Mouse (Mus musculus) midbrain, postnatal 0 days (tissue): ENCODE measurements around the gene Dock10. TPM values are rescaled to one million over a fixed set of nuclear protein-coding genes. Genes with fewer than 3 reads are reported as not detected.

Experiments used
- ATAC-seq: fragments of 200-750 bp; cut with Nextera tagmentation; 2 replicates; pipeline ENCODE4 v1.8.0; 2017; ENCODE audit warnings: moderate number of reproducible peaks, mild to moderate bottlenecking, moderate TSS enrichment, moderate library complexity; ENCODE audit not compliant: low FRiP score
- DNase-seq: peaks from one replicate; pipeline ENCODE4 v3.0.0-alpha.2; 2015; ENCODE audit warnings: low spot score
- H3K27ac ChIP-seq: fragments of 300-500 bp; sonication (generic); 2 replicates; pipeline ENCODE4 v1.5.1; 2014; ENCODE audit warnings: low read depth, mild to moderate bottlenecking, low read length, mixed read lengths
- H3K27me3 ChIP-seq: fragments of 300-500 bp; sonication (generic); 2 replicates; pipeline ENCODE4 v1.6.1; 2014; ENCODE audit warnings: low read length, control low read depth, mixed read lengths; ENCODE audit not compliant: insufficient read depth
- H3K36me3 ChIP-seq: fragments of 300-500 bp; sonication (generic); 2 replicates; pipeline ENCODE4 v1.6.1; 2014; ENCODE audit warnings: low read length, control low read depth, mixed read lengths; ENCODE audit not compliant: insufficient read depth
- H3K4me1 ChIP-seq: fragments of 300-500 bp; sonication (generic); 2 replicates; pipeline ENCODE4 v1.6.1; 2014; ENCODE audit warnings: mild to moderate bottlenecking, control low read depth, antibody characterized with exemption, low read length, mixed read lengths; ENCODE audit not compliant: insufficient read depth
- H3K4me2 ChIP-seq: fragments of 300-500 bp; sonication (generic); 2 replicates; pipeline ENCODE4 v1.6.1; 2014; ENCODE audit warnings: low read depth, mild to moderate bottlenecking, low read length, mixed read lengths; ENCODE audit not compliant: poor library complexity, severe bottlenecking
- H3K4me3 ChIP-seq: fragments of 300-500 bp; sonication (generic); 2 replicates; pipeline ENCODE4 v1.5.1; 2014; ENCODE audit warnings: low read depth, mild to moderate bottlenecking, low read length, moderate library complexity
- H3K9ac ChIP-seq: fragments of 300-500 bp; sonication (generic); replicated peaks from 2 replicates; pipeline ENCODE4 v1.6.1; 2014; ENCODE audit warnings: mild to moderate bottlenecking, low read length, moderate library complexity, mixed read lengths; ENCODE audit not compliant: poor library complexity, severe bottlenecking
- H3K9me3 ChIP-seq: fragments of 300-500 bp; sonication (generic); 2 replicates; pipeline ENCODE4 v1.6.1; 2016; ENCODE audit warnings: low read length, control low read depth
- CTCF ChIP-seq: IDR thresholded peaks from 2 replicates; pipeline ENCODE4 v1.5.1; 2016; ENCODE audit warnings: antibody characterized with exemption, mild to moderate bottlenecking
- WGBS: fragments of 180-500 bp; shearing (Covaris S2); extraction: QIAGEN DNeasy Blood & Tissue Kit; methylation state at CpG from one replicate; pipeline ENCODE4 v1.1.7; 2014; 5-methylcytosine and 5-hydroxymethylcytosine counted together
- polyA plus RNA-seq: library from polyadenylated mRNA; unstranded; fragments of >200 nt; fragmentation: Nextera tagmentation; extraction: Ambion mirVana; gene quantifications from 2 replicates; pipeline ENCODE4 v1.2.1, GENCODE M21; 2015
- total RNA-seq: library from RNA; depleted of rRNA; stranded (reverse); fragments of >200 nt; gene quantifications from 2 replicates; pipeline ENCODE4 v1.2.3, GENCODE M21; 2014

Dock10 gene
- total and polyA plus RNA-seq, 2 experiments from 2014 or later: 3.0 to 12.8 TPM

DNA sequence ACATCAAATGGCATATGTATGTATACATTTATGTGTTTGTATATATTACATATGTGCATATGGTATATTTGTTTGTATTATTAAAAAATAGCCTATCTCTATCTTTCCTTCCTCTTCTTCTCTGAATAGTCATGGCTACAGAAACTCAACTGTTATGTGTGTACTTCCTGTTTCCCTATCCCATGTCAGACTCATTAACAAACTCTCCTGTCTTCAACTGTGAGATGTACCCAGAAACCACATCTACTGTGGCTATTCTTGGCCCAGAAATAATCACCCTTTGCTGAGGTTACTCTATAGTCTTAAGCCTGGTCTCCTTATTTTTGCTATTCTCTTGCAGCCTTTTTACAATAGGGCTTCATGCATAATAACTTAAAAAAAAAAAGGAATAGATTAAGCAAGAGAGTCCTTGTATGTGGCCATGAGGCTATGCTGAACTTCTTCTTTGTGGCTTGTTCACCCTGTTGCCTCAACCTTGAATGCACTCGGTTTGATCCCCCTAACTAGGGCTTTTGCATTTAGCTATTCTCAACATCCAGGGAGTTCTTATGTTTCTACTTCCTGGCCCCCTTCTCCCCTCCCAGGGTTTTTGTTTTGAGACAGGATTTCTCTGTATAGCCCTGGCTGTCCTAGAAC lies 306.3 kb downstream of the Dock10 start:
- Histone ChIP-seq H3K27me3 (no peaks in the 10 kb centered on the region), H3K4me3 (no peak overlapping the region), H3K9me3 (no peaks in the 10 kb centered on the region), H3K36me3 (no peaks in the 10 kb centered on the region), H3K4me2 (no peak overlapping the region), H3K9ac (no peak overlapping the region), H3K4me1 (no peaks in the 10 kb centered on the region), H3K27ac (no peak overlapping the region)
- WGBS: 73% methylated on average over 1 of the region's 1 CpGs
- ATAC-seq (no peak), DNase-seq (no peak)
- TF ChIP-seq CTCF: no peak
